ENCODE assay signal across 8 mouse cellular contexts in the genomic region with DNA sequence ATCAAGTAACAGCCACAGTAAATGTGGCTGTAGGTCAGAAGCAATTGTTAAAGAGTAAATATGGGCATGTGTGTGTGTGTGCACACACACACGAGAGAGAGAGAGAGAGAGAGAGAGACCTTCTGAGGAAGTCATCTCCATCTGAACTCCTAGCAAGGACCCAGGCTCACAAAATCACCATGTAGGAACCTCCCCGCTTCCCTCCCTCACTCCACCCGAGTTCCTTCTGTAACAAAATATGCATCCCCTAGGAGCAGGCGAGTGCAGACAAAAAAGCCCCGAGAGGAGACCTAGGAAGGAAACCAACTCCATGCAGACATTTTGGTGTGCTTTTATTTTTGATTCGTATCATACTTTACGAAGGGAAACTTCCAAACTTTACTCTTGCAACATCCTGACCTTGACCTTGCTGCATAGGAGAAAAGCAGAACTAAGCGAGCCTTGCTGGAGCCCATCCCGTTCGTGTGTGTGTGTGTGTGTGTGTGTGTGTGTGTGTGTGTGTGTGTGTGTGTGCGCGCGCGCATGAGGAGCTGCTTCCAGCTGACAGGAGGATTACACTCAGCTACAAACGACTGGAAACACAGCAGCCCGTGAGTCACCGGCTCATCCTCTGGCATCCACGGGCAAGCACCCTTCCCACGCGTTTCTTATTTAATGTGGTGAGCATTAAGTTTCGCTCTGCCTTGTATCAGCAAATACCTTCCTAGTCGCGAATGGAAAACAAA.
DNase-seq lines count a peak whose midpoint lies in the region; ATAC-seq and TF ChIP-seq lines count a peak whose summit lies in the region.

No protein-coding gene starts in this region.

- peak overlapping the region; percentile 90 for H3K4me2 ChIP-seq in myocyte (ENCODE audit: low read depth)
- H3K4me2 ChIP-seq in midbrain, embryonic 15.5 days, result no peak overlapping the region
- H3K4me2 ChIP-seq in forebrain, embryonic 14.5 days (ENCODE audit: low read length), result no peak overlapping the region

- no peaks in the 10 kb centered on the region for H3K27me3 ChIP-seq in myocyte (ENCODE audit: control insufficient read depth, insufficient read depth, insufficient read length)
- H3K27me3 ChIP-seq in midbrain, embryonic 15.5 days (replicated peaks), result no peaks in the 10 kb centered on the region
- no peaks in the 10 kb centered on the region for H3K27me3 ChIP-seq in forebrain, embryonic 14.5 days (replicated peaks; ENCODE audit: control insufficient read depth, insufficient read depth, low read length)

- TF ChIP-seq POLR2A in myocyte (IDR thresholded peaks at IDR 0.05; ENCODE audit: insufficient read length, low read depth), result no peak

- 73% methylated on average over 23 of the region's 23 CpGs for WGBS in midbrain, embryonic 15.5 days
- WGBS in forebrain, embryonic 14.5 days, result 77% methylated on average over 23 of the region's 23 CpGs

- peaks cover 5% of the 10 kb centered on the region for H3K36me3 ChIP-seq in myocyte (ENCODE audit: control insufficient read depth, insufficient read depth)
- H3K36me3 ChIP-seq in midbrain, embryonic 15.5 days (replicated peaks), result 0 out of 2 replicates have a peak, but pooled peaks cover 7% of the 10 kb centered on the region
- peaks cover 30% of the 10 kb centered on the region for H3K36me3 ChIP-seq in forebrain, embryonic 14.5 days (ENCODE audit: control insufficient read depth, insufficient read depth, low read length)

- intact Hi-C loops in left cerebral cortex, postnatal 14 days (cut with DNase I), result no loop called here

- no peak overlapping the region for H3K9ac ChIP-seq in midbrain, embryonic 15.5 days
- no peak overlapping the region for H3K9ac ChIP-seq in forebrain, embryonic 14.5 days (ENCODE audit: low read length)

- ATAC-seq in activated CD4-positive, CD25-positive, alpha-beta regulatory T cell, adult 4 months, result peak; percentile 61
- no peak for ATAC-seq in midbrain, embryonic 15.5 days (replicated peaks)
- no peak for ATAC-seq in forebrain, embryonic 14.5 days

- peak; percentile 35 for DNase-seq in CD4-positive, CD25-positive, alpha-beta regulatory T cell, adult 2 months (ENCODE audit: low read depth, low spot score)
- peak; percentile 20 to 51 for DNase-seq in gastrocnemius, adult 8-10 months (ENCODE audit: low spot score in 2 of 2)
- DNase-seq in left cerebral cortex, postnatal 14 days (ENCODE audit: low spot score in 2 of 2), result peak; percentile 48 to 64
- no peak for DNase-seq in forebrain, embryonic 14.5 days (ENCODE audit: low spot score)
- DNase-seq in retina, postnatal 1 day, result no peak

- H3ac ChIP-seq in myocyte (ENCODE audit: control insufficient read depth, insufficient read length), result no peak overlapping the region

- H3K27ac ChIP-seq in midbrain, embryonic 15.5 days, result no peak overlapping the region
- H3K27ac ChIP-seq in forebrain, embryonic 14.5 days (ENCODE audit: low read depth, low read length), result no peak overlapping the region

- H3K9me3 ChIP-seq in midbrain, embryonic 15.5 days, result no peaks in the 10 kb centered on the region
- H3K9me3 ChIP-seq in forebrain, embryonic 14.5 days (replicated peaks; ENCODE audit: control insufficient read depth, low read length), result no peaks in the 10 kb centered on the region

- H3K4me3 ChIP-seq in myocyte, result peak overlapping the region; percentile 2
- H3K4me3 ChIP-seq in midbrain, embryonic 15.5 days, result no peak overlapping the region
- H3K4me3 ChIP-seq in forebrain, embryonic 14.5 days (ENCODE audit: low read depth, low read length), result no peak overlapping the region

- no peaks in the 10 kb centered on the region for H3K4me1 ChIP-seq in midbrain, embryonic 15.5 days
- H3K4me1 ChIP-seq in forebrain, embryonic 14.5 days (ENCODE audit: control insufficient read depth, insufficient read depth, low read length), result no peaks in the 10 kb centered on the region; the same call in 1 of the 2 replicates

- no peaks in the 10 kb centered on the region for H3K79me2 ChIP-seq in myocyte (ENCODE audit: control insufficient read depth, insufficient read depth)

TF ChIP-seq in myocyte, 11 proteins besides CTCF, POLR2A, EP300 and RAD21:
- TF ChIP-seq REST (IDR thresholded peaks at IDR 0.05; ENCODE audit: insufficient read depth, insufficient read length) (no peak), POLR2AphosphoS2 (IDR thresholded peaks at IDR 0.05; ENCODE audit: insufficient read length, low read depth) (no peak), MYOG (IDR thresholded peaks at IDR 0.05; ENCODE audit: control insufficient read depth in 1 of 3, insufficient read depth in 1 of 3, insufficient read length in 2 of 3, low read depth in 2 of 3) (no peak)

Comparison
In these comparisons a context has a peak if more than half of its experiments do, and no peak if none do; other contexts are left out.
1. DNase-seq: peak in CD4-positive, CD25-positive, alpha-beta regulatory T cell, adult 2 months (single experiment), gastrocnemius, adult 8-10 months (2 of 2) and left cerebral cortex, postnatal 14 days (2 of 2); none in forebrain, embryonic 14.5 days (single experiment) and retina, postnatal 1 day (single experiment).